8 mouse cellular contexts compared by ENCODE assay signal in the genomic region with DNA sequence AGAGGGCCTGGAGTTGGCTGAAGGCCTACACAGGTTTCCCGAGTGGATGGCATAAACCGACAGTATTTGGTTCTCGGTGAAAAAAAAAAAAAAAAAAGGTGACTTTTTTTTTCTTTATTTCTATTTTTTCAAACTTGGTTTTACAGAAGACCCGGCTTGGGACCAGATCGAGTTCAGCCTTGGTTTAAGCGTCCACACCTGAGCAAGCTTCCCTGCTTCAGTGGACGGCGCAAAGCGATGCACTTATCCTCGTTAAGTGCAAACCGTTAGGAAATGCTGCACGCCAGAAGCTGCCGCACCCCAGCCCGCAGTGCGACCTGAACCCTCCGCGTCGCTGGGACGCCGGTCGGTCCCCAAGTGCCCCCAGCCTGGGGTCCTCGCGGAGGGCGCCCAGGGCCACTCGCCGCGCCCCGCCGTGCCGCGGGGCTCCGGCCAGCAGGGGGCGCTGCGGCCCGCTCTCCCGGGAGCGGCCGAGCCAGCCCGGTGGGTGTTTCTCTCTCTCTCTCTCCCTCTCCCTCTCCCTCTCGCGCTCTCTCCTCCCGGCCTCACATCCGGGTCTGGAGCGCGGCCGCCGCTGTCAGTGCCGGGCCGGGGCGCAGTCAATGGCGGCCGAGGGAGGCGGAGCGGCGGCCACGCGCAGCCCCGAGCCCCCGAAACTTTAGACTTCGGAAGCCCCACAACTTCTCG. TPM values are rescaled to one million over a fixed set of nuclear protein-coding genes. Genes with fewer than 3 reads are reported as not detected.
DNase-seq lines count a peak whose midpoint lies in the region; ATAC-seq and TF ChIP-seq lines count a peak whose summit lies in the region.

No protein-coding gene starts in this region.

- CTCF ChIA-PET in Patski (lab: Charles Lee): interaction anchor here (1.3 to 3.8 kb wide), 2 partner anchors 62 to 142 kb away, joined by 4 to 20 read pairs; no protein-coding TSS in a partner anchor

- in situ Hi-C loops in Patski (cut with MboI; ENCODE audit: low pct_unique_long_range_greater_than_20kb): no loop called here

- no peaks in the 10 kb centered on the region for H3K9me3 ChIP-seq in hindbrain, embryonic 13.5 days

- H3K27ac ChIP-seq in hindbrain, embryonic 13.5 days: peak overlapping the region; percentile 97

- peak; percentile 96 for TF ChIP-seq CTCF in Patski (IDR thresholded peaks at IDR 0.05)

- no peak for DNase-seq in Patski (ENCODE audit: low read depth, low spot score)
- DNase-seq in cerebellum, postnatal 10 days: peak; percentile 91 to 92
- peak; percentile 64 to 71 for DNase-seq in frontal cortex, postnatal 14 days (ENCODE audit: low spot score in 2 of 2)
- peak; percentile 86 for DNase-seq in layer of hippocampus, postnatal 14 days (ENCODE audit: low spot score in 2 of 2)
- DNase-seq in lung, postnatal 10 days: peak; percentile 89
- peak; percentile 84 for DNase-seq in ovary, postnatal 36 days (ENCODE audit: low spot score)
- peak; percentile 88 for DNase-seq in thymus, postnatal 14 days

- peak overlapping the region; percentile 63 for H3K4me2 ChIP-seq in hindbrain, embryonic 13.5 days

- peaks cover 33% of the 10 kb centered on the region for H3K4me1 ChIP-seq in hindbrain, embryonic 13.5 days (replicated peaks)

- no peaks in the 10 kb centered on the region for H3K27me3 ChIP-seq in Patski
- no peaks in the 10 kb centered on the region for H3K27me3 ChIP-seq in hindbrain, embryonic 13.5 days

- ATAC-seq in Patski: peak; percentile 97
- ATAC-seq in hindbrain, embryonic 13.5 days (ENCODE audit: low FRiP score): peak; percentile 98

- H3K9ac ChIP-seq in hindbrain, embryonic 13.5 days: peak overlapping the region; percentile 97

- H3K4me3 ChIP-seq in hindbrain, embryonic 13.5 days: peak overlapping the region; percentile 98

- H3K36me3 ChIP-seq in hindbrain, embryonic 13.5 days: no peaks in the 10 kb centered on the region

- WGBS in hindbrain, embryonic 13.5 days: 3% methylated on average over 61 of the region's 61 CpGs

- POLR2A ChIA-PET in Patski (lab: Charles Lee): interaction anchor here (0.8 to 1.6 kb wide), 2 partner anchors 12 to 141 kb away, joined by 3 to 8 read pairs; no protein-coding TSS in a partner anchor

RNA-seq across cellular contexts. Expression of gene Reps1, which starts 0.5 kb away (rescaled TPM):
- 32.9 TPM for polyA plus RNA-seq in Patski (2021)
- polyA plus RNA-seq in hindbrain, embryonic 13.5 days (2015; fragmentation: Nextera tagmentation; extraction: Ambion mirVana): 18.3 and 20.3 TPM in 2 replicates
- total RNA-seq in layer of hippocampus, postnatal 14 days (2021): 10 to 100 TPM; 63.9 to 66.1 TPM

RNA-seq across cellular contexts. Expression of gene Abracl, which starts 32.1 kb away (rescaled TPM):
- polyA plus RNA-seq in Patski (2021): 122 TPM
- polyA plus RNA-seq in hindbrain, embryonic 13.5 days (2015; fragmentation: Nextera tagmentation; extraction: Ambion mirVana): 110 and 114 TPM in 2 replicates
- total RNA-seq in layer of hippocampus, postnatal 14 days (2021): 10 to 100 TPM; 24.9 to 31.0 TPM
